Mouse (Mus musculus): ENCODE data around the gene Cryz.

GRCm38 (mm10) chr3:154570786-154571185, 25.7 kb upstream of the Cryz start:
- TF ChIP-seq CTCF (IDR thresholded peaks at IDR 0.05; ENCODE audit: extremely low read depth, insufficient read length, insufficient replicate concordance, low read depth, low read length) = no peak
- TF ChIP-seq POLR2A (IDR thresholded peaks at IDR 0.05; ENCODE audit: low read depth, low read length) = no peak

Data from small intestine, adult 2 months (tissue).